Mouse (Mus musculus): ENCODE measurements around the gene Zbed3. TPM values are rescaled to one million over a fixed set of nuclear protein-coding genes. Genes with fewer than 3 reads are reported as not detected.
"Not testable (repeated sequence)": the region's sequence is repeated elsewhere in the genome, so short reads cannot be mapped to it uniquely, and the experiment has no call there.

Zbed3 gene
- polyA plus RNA-seq, 1 experiment = 27.0 TPM

- no peak for DNase-seq (ENCODE audit: low spot score)
These were observed 8.9 kb downstream of the Zbed3 start for GRCm38 (mm10) chr13:95332086-95332899.

- no peak for DNase-seq (ENCODE audit: low spot score)
These were observed 12.8 kb downstream of the Zbed3 start for GRCm38 (mm10) chr13:95336122-95336677.

GRCm38 (mm10) chr13:95343470-95343869 is 20.1 kb downstream of the Zbed3 start:
- DNase-seq (ENCODE audit: low spot score) = no peak

DNA sequence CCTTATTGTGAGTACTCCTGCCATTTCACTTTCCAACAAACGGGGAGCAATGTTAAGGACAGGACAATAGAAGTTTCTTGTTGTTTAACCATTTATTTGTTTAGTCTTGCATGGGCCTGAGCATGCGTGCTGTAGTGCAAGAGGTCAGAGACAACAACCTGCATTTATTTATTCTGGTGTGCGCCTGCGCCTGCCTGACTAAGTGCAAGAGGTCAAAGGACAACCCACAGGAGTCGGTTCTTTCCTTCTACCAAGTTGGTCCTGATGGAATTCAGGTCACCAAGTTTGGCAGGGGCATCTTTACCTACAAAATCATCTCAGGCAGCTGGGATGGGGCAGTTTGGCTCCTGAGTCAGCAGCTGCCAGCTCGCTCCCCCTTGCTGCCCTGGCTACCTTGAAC is 22.5 kb downstream of the Zbed3 start:
- no peak for DNase-seq (ENCODE audit: low spot score)

DNA sequence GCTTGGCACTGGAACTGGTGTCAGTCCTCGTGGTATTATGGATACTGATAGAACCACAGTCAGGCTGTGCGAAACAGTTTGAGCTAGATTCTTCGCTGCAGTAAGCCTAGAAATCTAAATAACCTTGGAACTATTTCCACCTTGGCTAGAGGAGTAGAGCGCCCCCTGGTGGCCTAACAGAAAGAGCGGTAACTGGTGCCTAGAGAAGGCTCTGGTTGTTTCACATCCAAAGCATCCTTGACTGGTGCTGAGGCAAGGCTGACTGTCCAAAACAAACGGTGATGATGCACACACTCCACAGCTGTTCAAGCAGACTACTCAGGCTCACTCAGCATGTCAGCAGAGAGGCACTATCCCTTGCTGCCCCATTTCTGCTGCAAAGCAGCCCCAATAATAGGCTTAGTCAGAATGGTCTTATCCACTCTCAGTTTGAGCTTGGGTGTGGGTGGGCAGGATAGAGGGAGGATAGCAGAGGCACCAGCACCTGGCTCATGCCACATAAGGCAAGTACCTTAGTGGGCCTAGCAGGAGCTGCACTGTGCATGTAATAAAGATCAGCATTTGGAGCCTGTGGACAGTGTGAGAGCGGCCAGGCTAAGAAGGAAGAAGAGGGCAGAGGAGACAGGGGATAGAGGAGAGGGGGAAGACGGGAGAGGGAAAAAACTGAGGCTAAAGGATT is 23.7 kb downstream of the Zbed3 start:
- peak; percentile 29 for DNase-seq (ENCODE audit: low spot score)

- no peak for DNase-seq (ENCODE audit: low spot score)
These were observed 25.1 kb downstream of the Zbed3 start for GRCm38 (mm10) chr13:95348476-95348875.

DNA sequence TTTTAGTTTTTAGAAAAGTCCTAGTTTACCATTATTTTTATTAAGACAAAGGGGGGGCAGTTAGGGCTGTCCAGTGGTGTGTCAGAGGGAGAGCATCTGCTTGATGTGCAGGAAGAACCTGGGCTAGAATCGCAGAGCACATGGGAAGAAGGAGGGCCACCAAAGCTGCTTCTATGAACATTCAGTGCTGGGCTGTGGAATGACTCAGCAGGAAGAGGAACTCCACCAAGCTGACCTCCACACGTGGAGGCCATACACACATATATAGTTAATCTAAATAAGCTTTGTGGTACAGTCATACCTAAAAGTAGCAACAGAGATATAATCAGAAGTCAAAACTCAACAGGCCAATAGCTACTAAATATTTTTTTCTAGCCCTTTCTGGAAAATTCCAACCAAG is 34.8 kb downstream of the Zbed3 start:
- no peak for DNase-seq (ENCODE audit: low spot score)

DNA sequence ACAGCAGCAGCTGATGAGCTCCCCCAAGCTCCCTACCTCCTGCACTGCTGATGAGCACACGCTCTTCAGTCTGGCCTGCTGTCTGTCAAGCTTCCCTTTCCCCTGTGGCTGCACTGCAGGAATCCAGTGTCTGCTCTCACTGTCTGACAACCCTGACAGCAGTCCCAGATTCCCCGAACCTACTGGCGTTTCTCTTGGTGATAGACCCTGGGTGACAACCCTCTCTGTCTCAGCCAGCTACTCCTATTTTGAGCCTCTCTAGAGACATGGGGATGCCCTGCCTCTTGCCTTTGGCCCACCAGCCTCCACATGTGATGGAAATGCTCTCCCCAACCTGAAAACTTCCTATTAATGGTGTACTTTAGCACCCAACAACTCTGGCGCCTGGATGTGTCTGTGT is 40.0 kb downstream of the Zbed3 start:
- no peak for DNase-seq (ENCODE audit: low spot score)

- DNase-seq (ENCODE audit: low spot score) = no peak
These were observed 42.9 kb downstream of the Zbed3 start for GRCm38 (mm10) chr13:95366356-95366755.

GRCm38 (mm10) chr13:95374701-95375553 is 51.5 kb downstream of the Zbed3 start, which contains the start of gene Aggf1:
Gene Aggf1 (minus strand): TSS chr13:95375352.
- DNase-seq (ENCODE audit: low spot score) = peak; percentile 81

GRCm38 (mm10) chr13:95375554-95375914 is 52.1 kb downstream of the Zbed3 start:
- no peak for DNase-seq (ENCODE audit: low spot score)

GRCm38 (mm10) chr13:95376689-95377289 is 53.4 kb downstream of the Zbed3 start:
- not testable (repeated sequence) for DNase-seq (ENCODE audit: low spot score)

- DNase-seq (ENCODE audit: low spot score) = no peak
These were observed 55.3 kb downstream of the Zbed3 start for GRCm38 (mm10) chr13:95378696-95379095.

- no peak for DNase-seq (ENCODE audit: low spot score)
These were observed 59.0 kb downstream of the Zbed3 start for GRCm38 (mm10) chr13:95382418-95382817.

Other genes starting within 250 kb of the Zbed3 start
- gene Pde8b, start 73.3 kb upstream of the Zbed3 start, polyA plus RNA-seq (2012; rRNA removed) = 2.1 TPM in 2 replicates
- gene Aggf1, start 51.7 kb downstream of the Zbed3 start, polyA plus RNA-seq (2012; rRNA removed) = 26.2 and 27.0 TPM in 2 replicates
- gene Crhbp, start 121.3 kb downstream of the Zbed3 start, polyA plus RNA-seq (2012; rRNA removed) = 3.1 and 4.0 TPM in 2 replicates
- 0.25 TPM in 1 of 2 replicates, not detected in the other for gene S100z, start 155.1 kb downstream of the Zbed3 start, polyA plus RNA-seq (2012; rRNA removed)
- gene F2rl1, start 201.6 kb downstream of the Zbed3 start, polyA plus RNA-seq (2012; rRNA removed) = 6.8 and 8.2 TPM in 2 replicates